Mouse (Mus musculus): ENCODE measurements at regions not wholly inside any gene's neighbourhood (a gene's known extent, or its start where the extent isn't known, plus 50 kb on each side); places are given as distances from the start of the nearest gene placed in this dataset.
A peak's percentile ranks its signal among the peaks of the same experiment; 100 is the strongest.

DNA sequence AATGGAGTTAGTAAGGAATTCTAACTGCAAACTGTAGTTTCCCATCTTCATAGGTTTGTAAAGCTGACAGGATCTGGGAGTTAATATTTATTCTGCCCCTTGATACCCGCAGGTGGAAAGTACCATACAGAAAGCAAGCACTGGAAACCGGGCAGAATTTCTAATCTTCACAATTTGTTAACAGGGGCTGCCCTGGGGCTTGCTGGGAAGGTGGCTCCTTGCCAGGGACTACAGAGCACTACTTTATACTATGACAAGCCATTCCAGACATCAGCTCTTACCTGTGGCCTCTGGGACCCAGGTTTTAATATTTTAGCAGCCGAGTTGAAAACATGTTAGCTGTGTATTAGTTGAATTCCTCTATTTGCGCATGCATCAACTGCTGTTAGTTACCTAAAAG lies 135.1 kb upstream of the Zeb2 start:
- DNase-seq (ENCODE audit: extremely low spot score, low spot score): no peak

DNA sequence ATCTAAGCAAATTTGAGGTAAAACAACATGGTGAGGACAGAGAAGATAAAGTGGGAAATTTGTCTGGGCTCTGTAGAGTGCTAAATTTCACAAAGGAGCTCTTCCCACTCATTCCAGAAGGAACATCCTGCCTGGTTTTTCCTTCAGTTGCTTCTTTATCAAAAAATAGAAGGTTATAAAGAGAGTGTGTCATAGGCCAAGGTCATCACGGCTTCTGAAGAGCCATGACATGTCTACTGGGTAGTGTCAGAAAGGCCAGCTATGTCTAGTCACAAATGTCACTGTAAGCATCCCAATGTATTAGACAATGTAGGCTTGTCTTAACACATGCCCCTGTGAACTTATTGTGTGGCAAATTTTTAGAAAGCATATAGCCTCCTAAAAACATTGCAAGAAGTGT lies 132.5 kb upstream of the Zeb2 start:
- DNase-seq (ENCODE audit: extremely low spot score, low spot score): no peak

DNA sequence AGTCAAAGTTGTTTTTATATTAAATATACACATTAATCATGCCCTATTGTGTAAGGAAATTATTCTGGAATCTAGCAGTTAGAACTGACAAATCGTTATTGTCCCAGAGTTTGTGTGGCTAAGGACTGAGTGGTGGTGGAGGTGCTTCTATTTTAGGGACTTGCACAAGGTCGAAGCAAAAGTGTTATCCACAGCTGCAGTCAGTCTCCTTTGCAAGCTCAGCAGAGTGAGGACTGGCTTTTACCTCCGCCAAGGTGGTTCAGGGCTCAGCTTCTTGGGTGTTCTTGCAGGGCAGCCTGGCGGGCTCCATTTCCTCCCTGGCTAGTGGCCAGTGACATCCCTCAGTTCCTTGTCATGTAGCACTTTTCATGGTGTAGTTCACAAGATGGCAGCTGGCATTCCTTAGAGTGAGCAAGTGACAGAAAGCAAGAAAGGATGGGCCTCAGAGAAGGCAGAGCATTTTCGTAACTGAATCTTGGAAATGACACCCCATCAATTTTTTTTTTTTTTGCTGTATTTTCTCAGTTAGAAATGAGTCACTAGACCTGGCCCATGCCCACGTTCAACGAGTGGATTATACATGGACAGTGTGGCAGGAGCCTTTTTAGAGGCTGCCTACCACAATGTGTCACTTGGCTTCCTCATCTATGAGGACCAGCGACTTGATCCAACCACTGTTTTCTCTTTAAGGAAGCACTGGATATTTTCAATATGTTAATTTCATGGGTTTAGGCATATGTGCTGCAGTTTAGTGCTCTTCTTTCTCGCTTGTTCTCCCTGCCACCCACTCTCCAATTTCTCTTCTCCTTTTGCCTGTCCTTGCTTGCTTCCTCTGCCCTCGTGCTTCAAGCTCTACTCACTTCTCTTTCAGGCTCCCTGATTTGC lies 129.1 kb upstream of the Zeb2 start:
- DNase-seq (ENCODE audit: extremely low spot score, low spot score): no peak

DNA sequence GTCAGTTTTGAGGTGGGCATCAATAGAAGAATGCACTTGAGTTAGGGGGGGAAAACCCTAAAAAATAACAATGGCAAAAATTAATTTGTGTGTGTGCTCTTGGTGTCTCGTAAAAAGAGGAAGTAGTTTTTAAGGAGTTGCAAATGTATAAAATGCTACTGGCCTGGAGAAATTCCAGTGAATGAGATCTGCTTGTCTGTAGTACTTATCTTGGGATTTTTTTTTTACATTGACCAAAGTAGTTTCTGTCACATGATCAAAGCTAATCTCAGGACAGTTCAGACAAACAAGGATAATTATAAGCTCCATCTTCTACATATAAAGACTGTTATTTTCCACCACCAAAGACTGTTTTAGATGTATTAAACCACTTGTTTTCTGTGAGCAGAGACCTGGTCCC lies 128.3 kb upstream of the Zeb2 start:
- DNase-seq (ENCODE audit: extremely low spot score, low spot score): no peak

DNA sequence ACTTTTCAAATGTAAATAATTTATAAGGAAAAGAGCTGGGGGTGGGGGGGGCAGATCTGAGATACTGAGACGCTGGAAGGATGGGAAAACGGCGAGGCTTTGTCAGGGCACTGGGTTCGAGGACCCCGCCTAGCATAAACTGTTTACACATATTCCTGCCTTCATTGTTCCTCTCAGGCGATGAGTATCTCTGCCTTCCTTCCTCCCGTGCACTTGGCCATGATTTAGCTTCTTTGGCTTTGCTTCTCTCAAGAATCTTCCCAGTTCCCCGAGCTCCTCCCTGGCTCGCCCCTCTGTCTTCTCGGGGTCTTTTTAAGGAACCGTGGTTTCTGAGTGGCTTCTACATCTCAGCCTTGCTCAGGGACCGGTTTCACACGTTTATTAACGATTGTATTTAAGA lies 127.3 kb upstream of the Zeb2 start:
- no peak for DNase-seq (ENCODE audit: extremely low spot score, low spot score)

DNA sequence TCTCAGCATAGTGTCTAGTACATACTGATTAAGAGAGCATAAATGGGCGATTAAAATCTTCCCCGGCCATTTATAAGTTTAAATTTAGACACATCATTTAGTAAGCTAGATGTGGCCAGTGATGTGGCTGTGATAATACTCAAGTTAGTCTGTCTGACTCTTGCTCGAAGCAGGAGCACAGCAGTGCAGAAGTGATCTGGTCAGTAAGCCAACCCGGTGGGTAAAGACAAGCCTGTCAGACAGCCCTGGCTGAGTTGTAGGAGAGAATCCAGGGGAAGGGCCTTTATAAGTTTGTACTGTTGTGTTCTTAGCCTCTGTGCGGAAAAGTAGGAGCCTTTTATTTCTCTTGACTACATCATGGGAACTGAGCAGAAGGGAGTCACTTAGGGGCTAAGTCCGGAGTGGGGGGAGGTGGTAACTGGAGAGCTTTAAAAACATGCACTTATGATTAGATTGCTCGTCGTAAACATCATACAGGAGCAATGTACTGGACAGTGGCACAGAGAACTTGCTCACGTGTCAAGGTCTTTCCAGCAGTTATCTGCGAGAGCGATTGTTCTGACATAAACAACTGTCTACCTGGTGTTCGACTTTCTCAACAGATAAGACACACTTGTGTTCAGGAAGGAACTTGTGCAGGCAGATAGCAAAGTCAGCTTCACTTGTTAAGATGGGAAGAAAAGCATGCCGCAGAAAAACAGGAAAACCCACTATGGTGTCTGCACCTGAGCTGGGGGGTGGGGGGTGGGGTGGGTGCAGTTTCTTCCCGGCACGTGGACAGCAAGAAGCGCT lies 122.5 kb upstream of the Zeb2 start:
- DNase-seq (ENCODE audit: extremely low spot score, low spot score): no peak

DNA sequence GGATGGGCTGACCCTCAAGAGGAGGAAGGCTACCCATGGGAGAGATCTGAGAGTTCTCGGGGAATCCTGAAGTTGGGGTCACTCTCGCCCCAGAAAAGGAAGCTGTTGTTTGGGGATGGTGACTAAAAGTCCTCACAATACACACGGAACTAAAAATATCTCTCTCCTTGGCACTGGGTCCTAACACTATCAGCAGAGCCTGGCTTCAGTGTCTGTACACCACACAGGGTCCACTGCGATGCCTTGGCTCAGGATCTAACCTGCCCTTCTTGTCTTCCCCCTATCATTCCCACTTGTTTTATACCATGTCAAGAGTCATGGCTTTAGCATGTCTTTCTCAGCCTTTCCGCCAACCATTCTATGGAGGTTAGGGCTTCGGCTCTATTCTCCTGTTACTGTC lies 121.8 kb upstream of the Zeb2 start:
- no peak for DNase-seq (ENCODE audit: extremely low spot score, low spot score)

DNA sequence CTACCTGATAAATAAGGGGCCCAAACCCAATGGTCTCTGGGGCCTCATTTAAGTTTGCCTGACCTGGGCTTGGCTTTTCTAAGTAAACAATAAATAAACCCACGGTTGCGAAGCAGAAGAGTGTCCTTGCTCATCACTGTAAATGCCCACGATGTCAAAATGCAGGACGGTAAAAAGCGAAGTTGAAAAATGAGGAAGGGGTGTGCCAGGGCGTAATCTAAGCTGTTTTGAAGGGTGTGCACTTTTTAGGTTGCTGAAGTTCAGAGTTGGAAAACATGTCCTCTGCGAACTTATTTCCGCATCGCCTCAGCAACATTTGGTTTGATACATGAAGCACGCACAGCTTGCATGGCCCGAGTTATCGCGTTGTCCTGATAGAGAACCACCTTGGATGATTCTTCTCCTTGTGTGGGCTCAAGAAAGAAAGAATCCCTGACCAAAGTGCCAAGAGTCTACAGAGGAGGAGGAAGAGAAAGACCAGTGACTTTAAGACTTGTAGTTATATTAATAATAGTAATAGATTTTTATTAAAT lies 119.0 kb upstream of the Zeb2 start:
- DNase-seq (ENCODE audit: extremely low spot score, low spot score): no peak

DNA sequence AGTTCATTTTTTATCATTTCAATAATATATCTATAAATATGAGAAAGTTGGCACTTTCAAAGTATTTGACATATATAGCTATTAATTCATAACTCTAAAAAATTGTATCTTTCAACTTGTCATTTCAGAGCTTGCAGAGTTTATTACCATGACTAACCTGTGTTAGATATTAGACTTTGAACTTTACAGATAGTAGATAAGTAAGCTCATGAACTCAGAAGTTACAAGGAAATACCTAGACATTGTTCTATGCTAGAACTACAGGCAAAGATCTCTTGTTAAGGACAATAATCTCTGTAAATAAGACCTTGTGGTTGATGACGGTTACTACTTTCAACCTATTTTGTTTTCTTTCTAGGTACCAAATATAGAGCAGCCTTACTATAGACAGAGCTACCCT lies 117.0 kb upstream of the Zeb2 start:
- DNase-seq (ENCODE audit: extremely low spot score, low spot score): no peak

DNA sequence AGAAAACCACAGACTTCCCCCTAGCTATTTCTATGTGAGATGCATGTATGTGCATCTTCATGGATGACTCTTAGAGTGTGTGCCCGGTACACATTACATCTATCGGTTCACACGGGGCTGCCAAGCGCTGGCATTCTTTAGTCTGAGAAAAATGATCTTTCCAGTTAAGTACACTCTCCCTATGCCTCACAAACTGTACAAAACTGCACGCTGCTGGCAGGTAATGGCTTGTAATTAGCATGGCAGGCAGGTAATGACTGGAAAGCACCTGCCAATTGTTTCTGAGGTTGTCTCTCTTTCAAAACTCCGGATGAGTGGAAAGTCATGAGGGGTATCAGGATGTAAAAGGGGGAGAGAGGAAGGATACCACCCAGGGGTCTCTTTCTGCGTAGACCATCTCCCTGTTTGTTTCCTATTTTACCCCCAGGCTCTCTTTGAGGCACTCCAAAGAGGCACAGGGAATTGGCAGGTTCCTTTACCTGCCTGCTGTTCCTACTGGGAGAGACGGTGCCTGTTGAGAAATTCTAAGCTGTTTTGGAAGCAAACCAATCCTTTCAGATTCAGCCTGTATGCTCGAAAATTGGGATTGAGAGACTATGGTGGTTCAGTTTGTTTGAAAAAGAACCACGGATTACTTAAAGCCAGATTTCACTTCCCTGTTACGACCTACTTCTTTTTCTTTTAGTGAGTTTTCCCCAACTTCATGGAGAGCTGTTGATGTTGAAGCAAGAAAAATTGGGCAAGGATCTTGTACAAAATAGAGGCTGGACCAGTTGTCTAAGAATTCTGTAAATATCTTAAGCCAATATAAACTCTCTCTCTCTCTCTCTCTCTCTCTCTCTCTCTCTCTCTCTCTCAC lies 113.4 kb upstream of the Zeb2 start:
- no peak for DNase-seq (ENCODE audit: extremely low spot score, low spot score)

DNA sequence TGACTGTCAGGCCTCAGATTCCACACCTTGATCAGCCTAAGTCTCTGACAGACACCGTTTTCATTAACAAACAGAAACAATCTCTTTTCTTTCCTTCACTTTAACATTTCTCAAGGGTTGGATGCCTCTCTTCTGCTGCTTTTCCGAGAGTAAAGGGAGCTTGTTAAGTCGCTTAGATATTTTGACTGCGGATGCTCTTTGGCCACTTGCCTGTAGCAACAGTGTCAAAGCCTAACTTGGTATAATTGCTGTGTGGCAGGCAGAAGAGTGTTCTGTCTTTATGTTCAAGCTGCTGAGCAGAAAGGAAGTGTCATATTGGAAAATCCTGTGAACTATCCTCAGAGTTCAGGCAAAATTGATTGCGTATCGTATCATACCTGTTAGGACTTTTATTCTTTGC lies 112.3 kb upstream of the Zeb2 start:
- no peak for DNase-seq (ENCODE audit: extremely low spot score, low spot score)

DNA sequence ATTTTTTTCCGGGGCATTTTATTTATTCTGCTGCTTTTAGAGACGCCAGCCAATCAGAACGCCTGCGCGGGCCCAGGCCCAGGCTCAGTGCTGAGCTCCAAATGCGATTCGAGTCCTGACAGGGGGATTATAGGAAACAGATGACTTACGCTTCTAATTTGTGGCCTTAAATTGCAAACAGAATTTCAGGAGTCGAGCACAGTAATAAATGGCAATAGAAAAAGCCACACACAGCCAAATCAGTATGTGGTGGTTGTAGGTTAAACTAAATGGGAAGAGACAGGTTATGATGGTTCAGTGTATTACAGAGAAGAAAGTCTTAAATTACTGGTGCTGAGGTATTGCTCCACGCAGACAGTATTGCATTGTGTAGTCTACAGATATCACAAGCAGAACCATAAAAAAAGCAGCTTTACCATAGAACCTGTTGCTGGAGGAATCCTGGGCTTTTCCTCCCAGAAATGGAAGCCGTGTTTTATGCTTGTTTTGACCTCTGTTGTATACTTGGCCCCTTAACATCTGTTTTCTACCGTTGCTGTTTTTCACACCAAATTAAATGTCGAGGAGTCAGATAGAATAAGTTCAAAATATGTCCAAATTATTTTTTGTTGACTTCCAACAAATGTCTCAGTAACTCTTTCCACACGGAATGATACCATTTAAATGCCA lies 110.2 kb upstream of the Zeb2 start:
- DNase-seq (ENCODE audit: extremely low spot score, low spot score): peak; percentile 32

DNA sequence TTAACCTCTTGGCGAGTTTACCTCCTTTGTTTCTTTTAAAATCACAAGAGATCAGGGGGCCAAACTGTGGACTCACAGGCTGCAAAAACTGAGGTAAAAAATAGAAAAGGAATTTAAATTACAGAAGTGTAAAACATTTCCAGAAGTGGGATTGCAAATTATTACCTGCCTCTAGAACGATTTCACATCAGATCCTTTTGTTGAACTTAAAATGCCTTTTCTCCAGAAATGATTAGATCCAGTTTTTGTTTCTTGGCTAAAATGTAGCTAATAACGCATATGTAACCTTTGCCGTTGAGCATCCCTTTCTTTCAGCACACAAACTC lies 108.8 kb upstream of the Zeb2 start:
- DNase-seq (ENCODE audit: extremely low spot score, low spot score): no peak

DNA sequence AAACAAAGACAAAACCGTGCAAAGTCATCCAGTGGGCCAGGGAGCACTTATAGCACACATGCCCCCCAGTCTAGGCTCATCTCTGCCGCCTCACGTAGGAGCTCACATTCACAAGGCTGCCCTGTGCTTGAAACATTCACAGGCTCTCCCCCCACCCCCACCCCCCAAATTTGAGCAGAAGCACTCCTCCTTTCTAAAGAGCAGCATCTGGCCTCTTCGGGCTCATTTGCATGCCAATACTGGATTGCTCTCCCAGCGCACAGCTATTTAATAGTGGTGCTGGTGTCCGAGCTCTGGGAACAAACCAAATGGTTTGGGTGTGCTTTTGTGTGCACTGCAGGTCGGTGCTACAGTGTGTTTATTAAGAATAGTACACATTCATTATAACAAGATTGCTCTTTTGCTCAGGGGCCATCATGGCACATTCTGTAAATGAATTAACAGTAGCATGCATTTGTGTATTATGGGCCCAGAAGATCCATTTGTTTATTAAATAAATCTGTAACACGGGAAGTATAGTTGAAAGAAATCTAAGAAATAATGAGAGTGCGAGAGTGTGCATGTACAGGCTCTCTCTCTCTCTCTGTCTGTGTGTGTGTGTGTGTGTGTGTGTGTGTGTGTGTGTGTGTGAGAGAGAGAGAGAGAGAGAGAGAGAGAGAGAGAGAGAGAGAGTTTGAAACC lies 108.3 kb upstream of the Zeb2 start:
- DNase-seq (ENCODE audit: extremely low spot score, low spot score): peak; percentile 43

DNA sequence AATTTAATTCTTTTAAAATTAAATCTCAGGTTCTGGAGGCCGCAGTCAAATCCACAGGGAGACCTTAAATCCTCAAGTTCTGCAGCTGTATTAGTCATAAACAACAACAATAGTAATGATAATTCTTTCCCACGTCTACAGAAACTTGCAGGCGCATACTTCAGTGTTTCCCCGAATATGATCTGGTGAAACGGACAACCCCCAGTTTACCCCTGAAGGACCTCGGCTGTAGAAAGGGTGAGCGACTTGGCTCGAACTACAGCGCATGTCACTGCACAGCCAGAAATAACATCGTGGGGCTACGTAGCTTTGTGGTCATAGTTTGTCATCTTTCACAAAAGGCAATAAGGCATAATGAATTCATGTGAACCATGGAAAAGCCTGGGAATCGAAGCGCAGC lies 105.0 kb upstream of the Zeb2 start:
- DNase-seq (ENCODE audit: extremely low spot score, low spot score): no peak

DNA sequence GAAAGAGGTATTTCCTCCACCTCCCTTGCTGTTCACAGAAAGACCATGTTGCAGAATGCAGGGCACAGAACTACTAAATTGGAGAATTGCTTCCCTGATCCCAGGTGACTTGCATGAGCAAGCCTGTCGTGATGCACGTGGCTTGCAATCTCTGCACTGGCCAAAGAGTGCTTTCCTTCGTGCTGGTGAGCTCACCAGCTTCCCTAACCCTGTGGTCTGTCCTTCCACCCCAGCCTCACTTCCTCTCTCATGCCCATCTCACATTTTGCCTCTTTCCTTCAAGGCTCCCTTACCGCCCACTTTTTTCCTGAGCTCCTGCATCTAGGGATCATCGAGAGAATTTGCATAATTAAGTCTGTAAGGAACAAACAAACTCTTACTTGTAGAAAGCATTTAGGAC lies 102.7 kb upstream of the Zeb2 start:
- DNase-seq (ENCODE audit: extremely low spot score, low spot score): no peak

DNA sequence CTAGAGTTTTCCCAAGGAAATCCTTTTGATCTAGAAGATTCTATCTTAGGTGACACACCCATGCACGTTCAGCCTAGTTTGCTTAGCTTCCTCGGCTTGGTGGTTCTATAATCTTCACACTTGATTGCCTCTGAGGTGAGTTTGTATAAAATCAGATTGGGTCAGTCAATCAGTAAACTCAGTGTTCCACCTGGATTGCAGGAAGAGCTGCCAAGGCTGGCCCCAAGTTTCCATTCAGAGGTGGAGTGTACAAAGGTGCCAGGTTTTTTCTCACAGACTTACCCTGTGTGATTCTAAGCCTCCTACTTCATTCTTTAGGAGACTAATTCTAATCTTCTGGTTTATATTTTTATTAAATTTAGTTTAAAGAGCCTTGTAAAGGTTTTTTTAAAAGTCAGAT lies 95.6 kb upstream of the Zeb2 start:
- DNase-seq (ENCODE audit: extremely low spot score, low spot score): no peak

DNA sequence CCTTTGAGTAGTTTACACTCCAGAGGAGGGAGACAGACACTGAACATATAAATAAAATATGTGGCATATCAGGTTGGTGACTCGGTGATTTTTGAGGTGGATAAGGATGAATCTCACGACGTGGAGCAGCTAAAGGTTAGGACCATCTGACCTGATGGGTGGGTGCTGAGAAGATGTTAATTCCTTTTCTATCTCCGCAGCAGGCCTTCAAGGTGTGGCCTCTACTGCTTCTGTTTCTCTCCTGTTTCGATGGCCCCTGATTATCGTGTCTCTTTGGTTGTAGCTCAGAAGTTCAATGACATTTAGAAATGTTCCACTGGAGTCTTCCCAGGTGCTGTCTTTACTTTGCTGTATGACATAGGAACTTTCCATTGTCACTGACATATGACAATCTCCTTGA lies 91.3 kb upstream of the Zeb2 start:
- DNase-seq (ENCODE audit: extremely low spot score, low spot score): no peak

DNA sequence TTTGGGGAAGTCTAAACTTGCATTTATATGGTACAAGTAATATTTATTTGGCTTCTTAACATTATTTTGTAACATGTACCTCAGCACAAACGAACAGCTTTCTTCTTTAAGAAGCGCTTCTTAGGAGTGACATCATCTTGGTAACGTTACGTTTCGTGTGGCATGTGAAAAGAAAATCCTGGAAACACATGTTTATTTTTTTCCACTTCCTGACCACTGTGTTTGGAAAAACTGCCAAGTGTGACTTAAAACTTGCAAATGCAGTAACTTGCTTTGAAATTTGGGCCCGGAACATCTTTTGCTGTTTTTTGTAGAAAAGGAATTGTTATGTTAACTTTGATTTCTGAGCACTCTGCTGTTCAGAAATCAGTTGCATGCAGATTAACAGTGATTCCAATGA lies 88.6 kb upstream of the Zeb2 start:
- DNase-seq (ENCODE audit: extremely low spot score, low spot score): no peak

DNA sequence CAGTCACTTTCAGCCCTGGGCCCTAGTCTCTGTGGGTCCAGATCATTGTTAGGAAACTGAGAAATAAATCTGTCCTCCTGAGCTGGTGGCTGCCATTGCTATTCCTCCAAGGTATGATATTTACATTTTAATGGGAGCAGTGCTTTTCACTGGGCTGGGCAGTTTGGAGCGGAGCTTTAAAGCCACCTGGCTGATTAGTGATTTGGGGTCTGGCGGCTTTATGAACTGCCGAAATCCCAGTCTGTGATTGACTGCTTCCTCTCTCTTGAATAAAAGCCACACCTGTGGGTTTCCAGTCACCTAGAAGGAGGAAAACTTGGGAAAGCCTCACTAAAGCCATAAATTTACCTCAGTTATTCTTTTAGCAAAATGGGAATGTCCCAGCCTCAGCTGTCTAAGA lies 88.0 kb upstream of the Zeb2 start:
- no peak for DNase-seq (ENCODE audit: extremely low spot score, low spot score)

Data from neural tube, embryonic 10.5 days (tissue).